Mouse (Mus musculus): ENCODE results near the gene 2010111I01Rik. TPM values are rescaled to one million over a fixed set of nuclear protein-coding genes. Genes with fewer than 3 reads are reported as not detected.

The 2010111I01Rik gene
- polyA plus RNA-seq, 1 experiment from 2014 or later = 114 TPM

DNA sequence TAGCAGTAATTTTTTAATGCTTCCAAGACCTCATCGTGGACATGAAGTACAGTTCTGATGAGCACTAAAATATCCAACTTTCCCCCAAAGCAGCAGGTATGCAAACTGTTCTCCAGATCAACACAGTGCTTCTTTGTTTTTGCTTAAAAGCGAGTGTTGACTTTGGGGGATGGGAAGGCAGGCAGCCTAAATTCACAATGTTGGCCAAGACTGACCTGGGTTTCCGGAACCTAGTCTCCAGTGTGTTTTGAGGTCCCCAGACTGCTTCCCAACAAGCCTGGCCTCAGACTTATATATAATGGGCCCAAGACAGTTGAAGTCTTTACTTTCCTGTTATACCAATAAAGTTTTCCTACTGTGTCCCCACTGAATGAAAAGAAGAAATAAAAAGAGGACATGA is 359.6 kb downstream of the 2010111I01Rik start:
- Histone ChIP-seq H3K9me3 (no peaks in the 10 kb centered on the region), H3K36me3 (no peaks in the 10 kb centered on the region), H3K27me3 (replicated peaks) (no peaks in the 10 kb centered on the region), H3K4me1 (peaks cover 12% of the 10 kb centered on the region; the same call in 1 of the 2 replicates), H3K4me2 (no peak overlapping the region), H3K9ac (no peak overlapping the region), H3K27ac (peak overlapping the region; percentile 50), H3K4me3 (replicated peaks) (no peak overlapping the region)
- no peak for ATAC-seq (ENCODE audit: insufficient read depth, low FRiP score, low read depth)
- WGBS = 61% methylated on average over 3 of the region's 3 CpGs

DNA sequence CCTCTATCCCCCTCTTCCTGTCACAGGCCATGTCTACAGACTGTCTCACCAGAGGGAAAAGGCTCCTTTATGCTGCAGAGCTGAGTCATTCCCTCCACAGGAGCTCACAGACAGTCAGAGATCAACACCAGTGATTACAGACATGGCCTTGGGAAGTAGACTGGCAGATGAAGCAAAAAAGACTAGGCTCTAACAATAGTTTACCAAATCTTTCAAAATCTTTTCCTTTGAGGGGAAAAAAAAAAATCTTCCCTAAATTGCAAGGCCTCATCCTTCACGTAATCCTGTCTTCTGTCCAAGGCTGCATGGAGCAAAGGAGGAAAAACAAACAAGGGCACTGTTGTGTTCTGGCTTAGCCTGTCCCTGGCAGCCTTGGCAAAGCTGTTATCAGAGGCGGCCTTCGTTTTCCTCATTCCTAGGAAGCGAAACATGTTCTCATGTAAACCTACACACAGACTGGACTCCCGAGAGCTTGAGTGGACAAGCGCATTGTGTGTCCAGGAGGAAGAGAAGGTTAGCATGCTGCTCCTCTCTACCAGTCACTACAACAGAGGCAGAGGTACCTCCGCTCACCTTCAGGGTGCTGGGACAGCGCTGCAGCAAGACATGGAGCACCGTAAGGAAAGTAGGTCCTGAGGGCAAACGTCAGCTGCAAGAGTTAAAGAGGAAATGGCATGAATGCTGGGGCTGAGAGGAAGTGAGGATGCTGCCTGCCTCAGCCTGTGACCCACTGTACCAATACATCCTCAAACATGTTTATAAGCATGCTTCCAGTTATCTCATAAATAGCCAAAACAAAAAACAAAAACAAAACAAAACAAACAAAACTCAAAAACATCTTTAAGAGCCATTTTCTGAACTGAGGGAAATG is 360.5 kb downstream of the 2010111I01Rik start:
- Histone ChIP-seq H3K27ac (peak overlapping the region; percentile 50), H3K9me3 (no peaks in the 10 kb centered on the region)
- 62% methylated on average over 10 of the region's 10 CpGs for WGBS

DNA sequence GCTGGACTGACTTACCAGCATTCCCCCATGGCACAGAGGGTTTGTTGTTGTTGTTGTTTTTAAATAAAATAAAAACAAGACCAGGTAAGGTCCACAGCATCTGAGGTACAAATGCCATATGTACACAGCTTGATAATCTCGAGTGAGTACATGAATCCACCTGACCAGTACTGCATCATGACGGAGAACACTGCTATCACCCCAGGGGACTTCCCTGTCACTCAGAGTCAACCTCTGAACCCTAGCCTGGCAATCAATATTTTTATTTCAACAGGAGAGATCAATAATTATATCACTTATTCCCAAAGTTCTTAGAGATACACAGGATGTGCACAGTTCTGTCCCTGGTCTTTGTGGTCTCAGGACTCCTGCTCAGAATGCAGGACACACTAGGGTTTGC is 361.3 kb downstream of the 2010111I01Rik start:
- Histone ChIP-seq H3K9ac (no peak overlapping the region), H3K4me1 (peaks cover 12% of the 10 kb centered on the region; the same call in 1 of the 2 replicates), H3K4me2 (no peak overlapping the region), H3K27me3 (replicated peaks) (no peaks in the 10 kb centered on the region), H3K9me3 (no peaks in the 10 kb centered on the region), H3K4me3 (replicated peaks) (no peak overlapping the region), H3K27ac (no peak overlapping the region), H3K36me3 (no peaks in the 10 kb centered on the region)
- 69% methylated on average over 2 of the region's 2 CpGs for WGBS
- ATAC-seq (ENCODE audit: insufficient read depth, low FRiP score, low read depth) = no peak

More for the DNA sequence above, 360.5 kb downstream of the 2010111I01Rik start:
- Histone ChIP-seq H3K27me3 (replicated peaks) (no peaks in the 10 kb centered on the region), H3K4me3 (replicated peaks) (no peak overlapping the region), H3K4me1 (peaks cover 12% of the 10 kb centered on the region; the same call in 1 of the 2 replicates), H3K36me3 (no peaks in the 10 kb centered on the region), H3K9ac (no peak overlapping the region), H3K4me2 (no peak overlapping the region)
- no peak for ATAC-seq (ENCODE audit: insufficient read depth, low FRiP score, low read depth)

DNA sequence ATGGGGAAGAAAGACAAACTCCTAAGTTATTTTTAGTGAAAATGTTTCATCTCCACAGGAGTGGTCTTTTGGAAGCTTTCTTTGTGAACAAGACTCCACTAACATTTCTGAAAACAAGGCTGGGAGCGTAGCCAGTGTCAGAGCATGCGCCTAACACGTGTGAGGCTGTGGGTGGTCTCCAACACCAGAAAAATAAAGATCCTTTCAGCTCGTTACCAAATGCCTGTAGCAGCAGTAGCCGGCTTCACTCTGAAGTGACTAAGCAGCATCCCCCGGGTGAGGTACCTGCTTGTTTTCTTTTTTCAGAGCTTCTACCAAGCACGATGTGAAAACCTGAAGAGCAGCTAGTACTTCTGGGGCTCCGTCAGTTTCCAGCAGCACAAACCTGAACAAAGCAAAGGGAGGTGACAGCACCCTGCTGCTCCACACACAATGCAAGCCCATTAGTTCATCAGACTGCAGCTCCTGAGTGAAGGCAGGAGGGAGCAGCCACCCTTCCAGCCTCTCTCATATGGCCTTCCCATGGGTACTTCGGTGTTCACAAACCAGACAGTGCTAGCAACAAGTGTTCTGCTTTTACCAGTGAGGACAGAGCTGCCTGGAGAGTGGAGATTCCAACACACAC is 365.7 kb downstream of the 2010111I01Rik start:
- Histone ChIP-seq H3K27me3 (replicated peaks) (no peaks in the 10 kb centered on the region), H3K4me3 (replicated peaks) (no peak overlapping the region), H3K27ac (peak overlapping the region; percentile 44; the same call in 1 of the 2 replicates), H3K9me3 (no peaks in the 10 kb centered on the region), H3K36me3 (no peaks in the 10 kb centered on the region), H3K9ac (no peak overlapping the region), H3K4me1 (peaks cover 2% of the 10 kb centered on the region; the same call in 1 of the 2 replicates), H3K4me2 (no peak overlapping the region)
- ATAC-seq (ENCODE audit: insufficient read depth, low FRiP score, low read depth) = no peak
- 38% methylated on average over 9 of the region's 9 CpGs for WGBS

DNA sequence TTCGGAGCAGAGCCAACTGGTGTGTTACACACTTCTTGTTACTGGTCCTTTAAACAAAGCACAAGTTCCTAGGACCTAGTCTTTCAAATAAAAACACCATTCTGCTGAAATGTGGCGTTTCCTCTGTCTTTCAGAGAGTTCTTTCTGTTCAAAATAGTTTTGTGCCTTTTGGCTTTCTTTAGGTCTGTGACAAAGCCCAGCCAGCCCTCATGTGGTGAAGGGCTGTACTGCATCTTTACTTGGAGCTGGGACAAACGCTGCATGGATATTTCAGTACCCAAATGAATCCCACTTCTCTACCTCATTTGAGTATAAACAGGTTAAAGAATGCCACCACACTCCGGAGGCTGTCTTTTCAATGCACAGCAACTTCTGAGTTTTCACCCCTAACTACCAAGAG is 366.7 kb downstream of the 2010111I01Rik start:
- H3K27me3 ChIP-seq (replicated peaks) = no peaks in the 10 kb centered on the region
- peaks cover 2% of the 10 kb centered on the region; the same call in 1 of the 2 replicates for H3K4me1 ChIP-seq
- no peak overlapping the region for H3K4me2 ChIP-seq
- H3K9ac ChIP-seq = no peak overlapping the region
- no peak; the same call in 1 of the 2 replicates for ATAC-seq (ENCODE audit: insufficient read depth, low FRiP score, low read depth)
- H3K9me3 ChIP-seq = no peaks in the 10 kb centered on the region
- H3K36me3 ChIP-seq = no peaks in the 10 kb centered on the region
- no peak overlapping the region for H3K4me3 ChIP-seq (replicated peaks)
- H3K27ac ChIP-seq = 0 out of 2 replicates have a peak overlapping the region, but pooled peaks have one; percentile 42
- 40% methylated on average over 4 of the region's 4 CpGs for WGBS

DNA sequence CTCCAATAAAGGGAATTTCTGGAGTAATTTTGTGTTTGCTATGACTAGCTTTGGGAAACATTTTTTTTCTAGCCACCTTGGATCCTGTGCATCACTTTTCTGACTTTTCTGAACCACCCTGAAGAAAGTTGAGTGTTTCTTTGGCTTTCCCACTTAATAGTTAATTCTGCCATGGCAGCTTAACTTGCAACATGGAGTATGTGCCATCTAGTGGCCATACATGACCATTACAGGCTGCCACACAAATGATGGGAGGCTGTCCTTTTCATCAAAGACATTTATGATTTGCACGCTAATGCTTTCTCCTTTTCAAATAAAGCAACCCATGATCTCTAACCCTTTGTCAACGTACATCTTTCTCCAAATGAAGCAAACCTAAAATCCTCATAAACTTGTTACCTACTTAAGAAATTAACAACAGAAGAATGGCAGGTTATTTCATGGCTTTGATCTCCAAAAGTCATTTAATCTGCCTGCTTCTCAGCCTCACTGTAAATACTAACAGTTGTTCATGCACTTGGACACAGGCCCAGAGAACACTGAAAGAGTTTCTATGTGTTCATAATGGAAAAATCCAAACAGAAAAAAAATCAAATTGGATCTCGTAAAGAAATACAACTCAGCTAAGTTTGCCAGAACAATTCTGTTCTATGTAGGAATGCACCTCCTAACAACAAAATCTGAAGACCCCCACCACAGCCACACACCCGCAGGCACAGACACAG is 368.0 kb downstream of the 2010111I01Rik start:
- H3K27me3 ChIP-seq (replicated peaks) = no peaks in the 10 kb centered on the region
- no peaks in the 10 kb centered on the region for H3K36me3 ChIP-seq
- no peak overlapping the region for H3K4me3 ChIP-seq (replicated peaks)
- no peak overlapping the region for H3K27ac ChIP-seq
- peaks cover 8% of the 10 kb centered on the region; the same call in 1 of the 2 replicates for H3K4me1 ChIP-seq
- H3K9ac ChIP-seq = no peak overlapping the region
- 46% methylated on average over 4 of the region's 4 CpGs for WGBS
- H3K4me2 ChIP-seq = no peak overlapping the region
- no peaks in the 10 kb centered on the region for H3K9me3 ChIP-seq
- ATAC-seq (ENCODE audit: insufficient read depth, low FRiP score, low read depth) = no peak

DNA sequence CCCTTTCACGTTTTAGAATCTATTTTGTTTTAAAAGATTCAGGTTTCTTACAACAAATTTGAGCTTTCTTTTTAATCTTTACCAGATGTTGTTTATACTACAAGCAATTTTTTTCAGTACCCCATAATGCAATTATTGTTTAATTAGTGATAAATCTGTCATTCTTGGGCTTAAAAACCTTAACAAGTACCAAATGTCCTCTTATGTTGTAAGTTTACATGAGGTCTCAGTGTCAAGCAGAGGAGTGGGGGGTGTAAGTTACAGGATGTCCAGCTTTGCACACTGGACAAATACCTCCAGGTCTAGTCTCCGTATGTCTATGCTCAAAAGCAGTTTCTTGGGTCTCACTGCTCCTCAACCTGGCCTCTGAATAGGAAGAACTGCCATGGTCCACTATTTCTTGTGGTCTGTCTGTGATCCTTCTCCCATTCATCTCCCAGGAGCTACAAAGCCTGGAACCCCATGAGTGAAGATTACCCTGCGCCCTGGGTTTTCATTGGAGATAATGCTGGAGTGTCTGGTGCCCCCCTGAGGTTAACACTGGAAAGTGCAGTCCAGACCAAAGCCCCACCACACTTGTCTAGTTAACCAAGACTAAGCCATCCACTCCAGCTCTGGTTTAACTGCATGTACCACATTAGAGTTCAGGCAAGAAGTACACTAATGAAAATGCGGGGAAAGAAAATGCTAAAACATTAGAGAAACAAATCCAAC is 370.9 kb downstream of the 2010111I01Rik start:
- no peak for ATAC-seq (ENCODE audit: insufficient read depth, low FRiP score, low read depth)
- H3K9ac ChIP-seq = no peak overlapping the region
- H3K4me3 ChIP-seq (replicated peaks) = no peak overlapping the region
- H3K4me2 ChIP-seq = no peak overlapping the region
- WGBS = 58% methylated on average over 4 of the region's 4 CpGs
- H3K36me3 ChIP-seq = no peaks in the 10 kb centered on the region
- no peaks in the 10 kb centered on the region for H3K27me3 ChIP-seq (replicated peaks)
- H3K9me3 ChIP-seq = no peaks in the 10 kb centered on the region
- H3K27ac ChIP-seq = peak overlapping the region; percentile 54
- peaks cover 8% of the 10 kb centered on the region; the same call in 1 of the 2 replicates for H3K4me1 ChIP-seq

DNA sequence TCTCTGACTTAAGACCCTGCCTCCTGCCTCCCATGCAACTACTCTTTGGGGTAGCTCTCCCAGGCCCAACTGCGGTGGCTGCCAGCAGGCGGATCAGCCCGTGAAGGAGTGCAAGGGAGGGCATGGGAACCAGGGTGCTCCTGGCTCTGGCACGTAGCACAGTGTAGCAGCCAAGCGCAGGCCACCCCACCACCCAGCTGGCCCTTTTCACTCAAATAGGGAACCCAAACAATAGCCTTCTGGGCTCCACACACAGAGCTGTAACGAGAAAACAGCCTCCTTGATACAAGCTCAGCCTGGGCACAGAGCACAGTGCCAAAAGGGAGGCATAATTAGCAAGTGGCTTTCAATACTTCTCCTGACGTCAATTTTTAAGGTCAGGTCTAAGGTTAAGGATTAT is 371.6 kb downstream of the 2010111I01Rik start:
- H3K4me1 ChIP-seq = 0 out of 2 replicates have a peak, but pooled peaks cover 6% of the 10 kb centered on the region
- H3K4me3 ChIP-seq (replicated peaks) = no peak overlapping the region
- H3K9me3 ChIP-seq = no peaks in the 10 kb centered on the region
- H3K4me2 ChIP-seq = no peak overlapping the region
- ATAC-seq (ENCODE audit: insufficient read depth, low FRiP score, low read depth) = 0 out of 2 replicates have a peak, but pooled peaks have one; percentile 19
- no peaks in the 10 kb centered on the region for H3K36me3 ChIP-seq
- peak overlapping the region; percentile 51 for H3K27ac ChIP-seq
- no peaks in the 10 kb centered on the region for H3K27me3 ChIP-seq (replicated peaks)
- WGBS = 63% methylated on average over 7 of the region's 7 CpGs
- no peak overlapping the region for H3K9ac ChIP-seq

DNA sequence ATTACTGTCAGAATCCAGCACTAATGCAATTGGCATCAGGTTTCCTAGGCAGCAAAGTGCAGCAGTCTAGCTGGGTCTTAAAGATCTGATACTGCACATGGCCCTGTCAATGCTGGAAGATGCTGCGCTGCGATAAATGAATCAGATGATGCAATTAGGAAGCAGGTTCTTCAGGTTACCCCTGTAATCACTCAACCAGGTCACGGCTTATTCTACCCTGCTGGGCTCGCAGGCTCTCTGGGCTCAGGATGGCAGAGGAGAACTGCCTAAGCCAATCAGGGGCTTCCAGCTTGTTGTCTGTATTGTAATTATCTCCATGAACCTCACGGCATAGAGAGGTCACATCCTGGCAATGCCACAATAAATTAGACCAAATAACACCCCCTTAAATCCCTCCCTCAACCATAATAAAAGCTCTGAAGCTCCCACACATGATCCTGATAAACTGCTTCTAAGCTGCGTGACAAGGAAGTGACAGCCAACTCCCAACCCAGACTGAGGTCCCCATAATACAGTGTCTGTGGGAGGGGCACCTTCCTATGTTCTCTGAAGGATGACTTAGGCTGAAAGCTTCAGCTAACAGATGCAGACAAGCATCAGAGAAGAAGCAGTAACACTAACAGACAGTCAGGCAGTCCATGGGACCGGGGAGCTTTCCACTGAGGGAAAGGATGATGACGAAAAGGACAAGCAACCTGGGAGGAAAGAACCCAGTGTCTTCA is 372.7 kb downstream of the 2010111I01Rik start:
- ATAC-seq (ENCODE audit: insufficient read depth, low FRiP score, low read depth) = no peak
- no peaks in the 10 kb centered on the region for H3K27me3 ChIP-seq (replicated peaks)
- WGBS = 64% methylated on average over 8 of the region's 8 CpGs
- no peak overlapping the region for H3K4me3 ChIP-seq (replicated peaks)
- H3K9me3 ChIP-seq = no peaks in the 10 kb centered on the region
- H3K36me3 ChIP-seq = no peaks in the 10 kb centered on the region
- H3K4me1 ChIP-seq = 0 out of 2 replicates have a peak, but pooled peaks cover 6% of the 10 kb centered on the region
- no peak overlapping the region for H3K4me2 ChIP-seq
- no peak overlapping the region; the same call in 1 of the 2 replicates for H3K27ac ChIP-seq
- no peak overlapping the region for H3K9ac ChIP-seq

DNA sequence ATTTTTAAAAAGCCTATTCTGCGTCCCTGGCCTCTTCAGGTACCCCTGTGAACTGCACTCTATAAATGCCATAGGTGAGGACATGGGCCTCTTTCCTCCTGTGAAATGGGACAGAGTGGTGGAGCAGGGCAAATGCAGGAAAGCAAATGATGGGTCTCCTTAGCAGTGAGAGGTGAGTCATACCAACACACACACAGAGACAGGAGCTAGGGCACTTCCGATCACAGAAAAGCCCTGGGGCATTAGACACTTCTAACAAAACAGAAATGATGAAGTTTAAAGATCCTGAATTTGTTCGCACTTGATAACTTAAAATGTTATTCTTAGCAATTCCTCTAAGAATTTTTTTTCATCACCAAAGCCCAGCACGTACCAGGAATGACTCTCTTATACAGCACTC is 375.3 kb downstream of the 2010111I01Rik start:
- H3K4me2 ChIP-seq = no peak overlapping the region
- no peak for ATAC-seq (ENCODE audit: insufficient read depth, low FRiP score, low read depth)
- H3K4me3 ChIP-seq (replicated peaks) = no peak overlapping the region
- H3K9me3 ChIP-seq = no peaks in the 10 kb centered on the region
- WGBS = 76% methylated on average over 4 of the region's 4 CpGs
- H3K9ac ChIP-seq = no peak overlapping the region
- no peaks in the 10 kb centered on the region for H3K27me3 ChIP-seq (replicated peaks)
- no peak overlapping the region for H3K27ac ChIP-seq
- 0 out of 2 replicates have a peak, but pooled peaks cover 6% of the 10 kb centered on the region for H3K4me1 ChIP-seq
- H3K36me3 ChIP-seq = no peaks in the 10 kb centered on the region

DNA sequence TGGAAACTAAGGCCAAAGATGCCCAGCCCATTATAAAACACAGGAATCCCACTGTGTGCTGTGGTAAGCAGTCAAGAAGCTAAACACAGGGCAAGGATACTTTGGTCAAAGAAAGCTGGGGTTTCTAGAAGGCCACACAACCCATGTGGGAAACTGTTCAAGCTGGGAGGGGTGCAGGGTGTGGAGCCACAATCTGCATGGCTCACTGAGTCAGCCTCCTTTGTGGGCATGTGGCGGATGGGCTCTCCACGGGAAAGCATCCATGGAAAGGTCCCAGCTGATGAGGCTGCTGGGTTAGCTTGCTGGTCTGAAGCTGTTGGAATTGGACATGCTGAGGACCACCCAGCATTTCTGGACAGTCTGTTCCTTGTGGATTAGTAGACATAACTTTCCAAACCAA is 378.1 kb downstream of the 2010111I01Rik start:
- H3K9me3 ChIP-seq = no peaks in the 10 kb centered on the region
- no peaks in the 10 kb centered on the region for H3K36me3 ChIP-seq
- no peaks in the 10 kb centered on the region for H3K4me1 ChIP-seq
- ATAC-seq (ENCODE audit: insufficient read depth, low FRiP score, low read depth) = no peak
- no peak overlapping the region for H3K4me3 ChIP-seq (replicated peaks)
- H3K9ac ChIP-seq = no peak overlapping the region
- H3K27me3 ChIP-seq (replicated peaks) = no peaks in the 10 kb centered on the region
- no peak overlapping the region for H3K4me2 ChIP-seq
- WGBS = 83% methylated on average over 2 of the region's 2 CpGs
- no peak overlapping the region for H3K27ac ChIP-seq

All from stomach, embryonic 15.5 days (tissue).